Mouse (Mus musculus): ENCODE results near the gene Bcl2.

- TF ChIP-seq EP300 (IDR thresholded peaks at IDR 0.05; ENCODE audit: insufficient read depth, low read depth, low read length), result no peak
- TF ChIP-seq CTCF (IDR thresholded peaks at IDR 0.05), result no peak
Observed at GRCm38 (mm10) chr1:106684546-106684945, 29.5 kb downstream of the Bcl2 start.

Data from heart, adult 2 months (tissue).